Mouse (Mus musculus) MEL (cell line): ENCODE results near the gene Mindy3.

Experiments
- CTCF ChIP-seq, 3 experiments: IDR thresholded peaks in 2 of 3; conservative IDR thresholded peaks in 1 of 3; 2 replicates each; pipeline ENCODE4 v1.5.1; 2011 to 2012; ENCODE audit warnings: low read length in 3 of 3, low read depth in 2 of 3, mild to moderate bottlenecking in 2 of 3, improper control_type of control experiment in 1 of 3, inconsistent platforms in 1 of 3, mixed read lengths in 1 of 3, moderate library complexity in 1 of 3; ENCODE audit not compliant: control insufficient read depth in 1 of 3, insufficient read depth in 1 of 3, poor library complexity in 1 of 3, severe bottlenecking in 1 of 3
- EP300 ChIP-seq, 2 experiments: IDR thresholded peaks; 2 replicates each; pipeline ENCODE4 v1.6.1; 2011; ENCODE audit warnings: improper control_type of control experiment in 2 of 2, low read length in 2 of 2, low read depth in 1 of 2, mild to moderate bottlenecking in 1 of 2
- POLR2A ChIP-seq, 2 experiments: IDR thresholded peaks; 2 replicates each; pipeline ENCODE4 v1.6.1; 2011 to 2012; ENCODE audit warnings: low read length in 2 of 2, mild to moderate bottlenecking in 2 of 2, control low read depth in 1 of 2, improper control_type of control experiment in 1 of 2, low read depth in 1 of 2, moderate library complexity in 1 of 2; ENCODE audit not compliant: control insufficient read depth in 1 of 2, insufficient read depth in 1 of 2, poor library complexity in 1 of 2

GRCm38 (mm10) chr2:12401137-12401536, 18.1 kb downstream of the Mindy3 start:
- TF ChIP-seq POLR2A (IDR thresholded peaks at IDR 0.05; ENCODE audit: control insufficient read depth in 1 of 2, insufficient read depth in 1 of 2, low read depth in 1 of 2, low read length in 2 of 2, poor library complexity in 1 of 2) (no peak), EP300 (IDR thresholded peaks at IDR 0.05; ENCODE audit: low read depth in 1 of 2, low read length in 2 of 2) (no peak), CTCF (IDR thresholded peaks at IDR 0.05 in 2 of 3, conservative IDR thresholded peaks at IDR 0.05 in 1 of 3; ENCODE audit: control insufficient read depth in 1 of 3, insufficient read depth in 1 of 3, low read depth in 2 of 3, low read length in 3 of 3, poor library complexity in 1 of 3, severe bottlenecking in 1 of 3) (no peak)
